In genomic region chr12:91588176-91588669, GRCm38 (mm10) we compare ENCODE assay signal across 7 mouse cellular contexts. TPM values are rescaled to one million over a fixed set of nuclear protein-coding genes. Genes with fewer than 3 reads are reported as not detected.
DNase-seq lines count a peak whose midpoint lies in the region; ATAC-seq lines count a peak whose summit lies in the region.

No protein-coding gene starts in this region.

- H3K27ac ChIP-seq in intestine, embryonic 16.5 days (ENCODE audit: low read length) = peak overlapping the region; percentile 100
- H3K27ac ChIP-seq in midbrain, embryonic 11.5 days (ENCODE audit: low read depth, low read length) = peak overlapping the region; percentile 99

- under 1% methylated on average over 32 of the region's 32 CpGs for WGBS in intestine, embryonic 16.5 days
- WGBS in midbrain, embryonic 11.5 days = under 1% methylated on average over 32 of the region's 32 CpGs

- peak overlapping the region; percentile 99 for H3K9ac ChIP-seq in intestine, embryonic 16.5 days (ENCODE audit: low read depth, low read length)
- peak overlapping the region; percentile 100 for H3K9ac ChIP-seq in midbrain, embryonic 11.5 days (ENCODE audit: low read length)

- H3K4me1 ChIP-seq in intestine, embryonic 16.5 days (ENCODE audit: control insufficient read depth, insufficient read depth, low read length) = peaks cover 11% of the 10 kb centered on the region
- peaks cover 24% of the 10 kb centered on the region for H3K4me1 ChIP-seq in midbrain, embryonic 11.5 days (ENCODE audit: control insufficient read depth, insufficient read depth, low read length)

- intact Hi-C loops in gastrocnemius, postnatal 36 days (cut with DNase I) = no loop called here
- intact Hi-C loops in left cerebral cortex, postnatal 36 days (cut with DNase I) = no loop called here

- peak; percentile 89 for ATAC-seq in intestine, embryonic 16.5 days
- peak; percentile 89 for ATAC-seq in midbrain, embryonic 11.5 days (ENCODE audit: low FRiP score)

- DNase-seq in adrenal gland, adult 18-20 months (ENCODE audit: low spot score in 2 of 2) = peak; percentile 91 to 96
- peak; percentile 94 for DNase-seq in embryo, embryonic 11 days
- peak; percentile 84 to 86 for DNase-seq in gastrocnemius, postnatal 36 days
- peak; percentile 90 for DNase-seq in left cerebral cortex, postnatal 36 days (ENCODE audit: low spot score in 2 of 2)
- peak; percentile 98 for DNase-seq in midbrain, embryonic 11.5 days (ENCODE audit: low spot score, missing footprints)
- peak; percentile 97 for DNase-seq in skeletal muscle tissue, adult 2 months (ENCODE audit: low read depth, low spot score)

- H3K4me2 ChIP-seq in intestine, embryonic 16.5 days (ENCODE audit: low read depth, low read length) = peak overlapping the region; percentile 71
- peak overlapping the region; percentile 54 for H3K4me2 ChIP-seq in midbrain, embryonic 11.5 days

- H3K36me3 ChIP-seq in intestine, embryonic 16.5 days (ENCODE audit: control insufficient read depth, insufficient read depth, low read length) = peaks cover 5% of the 10 kb centered on the region; the same call in 1 of the 2 replicates
- peaks cover 3% of the 10 kb centered on the region for H3K36me3 ChIP-seq in midbrain, embryonic 11.5 days (ENCODE audit: control insufficient read depth, insufficient read depth, low read length)

- H3K27me3 ChIP-seq in intestine, embryonic 16.5 days (replicated peaks; ENCODE audit: control insufficient read depth, insufficient read depth, low read length) = no peaks in the 10 kb centered on the region
- H3K27me3 ChIP-seq in midbrain, embryonic 11.5 days (ENCODE audit: control insufficient read depth, insufficient read depth, low read length) = no peaks in the 10 kb centered on the region

- H3K9me3 ChIP-seq in intestine, embryonic 16.5 days (ENCODE audit: control insufficient read depth, low read length) = no peaks in the 10 kb centered on the region
- H3K9me3 ChIP-seq in midbrain, embryonic 11.5 days (ENCODE audit: control insufficient read depth, low read length) = no peaks in the 10 kb centered on the region; the same call in 1 of the 2 replicates

- peak overlapping the region; percentile 81 for H3K4me3 ChIP-seq in intestine, embryonic 16.5 days (ENCODE audit: low read length)
- H3K4me3 ChIP-seq in midbrain, embryonic 11.5 days (ENCODE audit: low read depth, low read length) = peak overlapping the region; percentile 97

RNA-seq across cellular contexts. Expression of gene Gtf2a1, which starts 2.1 kb away (rescaled TPM):
- total RNA-seq in adrenal gland, adult 18-20 months (2021) = 10 to 100 TPM; 31.3 to 33.6 TPM
- 10 to 100 TPM; 18.5 to 20.9 TPM for total RNA-seq in gastrocnemius, postnatal 36 days (2021)
- 29.9 and 32.3 TPM in 2 replicates for polyA plus RNA-seq in intestine, embryonic 16.5 days (2015; fragmentation: Nextera tagmentation; extraction: Ambion mirVana)
- 10 to 100 TPM; 46.1 to 48.6 TPM for total RNA-seq in left cerebral cortex, postnatal 36 days (2021)
- polyA plus RNA-seq in midbrain, embryonic 11.5 days (2014; fragmentation: Nextera tagmentation; extraction: Ambion mirVana) = 58.2 and 61.1 TPM in 2 replicates

Comparison
In these comparisons a context has a peak if more than half of its experiments do, and no peak if none do; other contexts are left out.
1. Peak in every context shown above with its lines: DNase-seq, ATAC-seq, H3K4me3 ChIP-seq and H3K27ac ChIP-seq.